Mouse (Mus musculus) monocyte, adult 2 months (primary cell): ENCODE measurements around the gene Ciart.
A peak's percentile ranks its signal among the peaks of the same experiment; 100 is the strongest.
"Not testable (repeated sequence)": the region's sequence is repeated elsewhere in the genome, so short reads cannot be mapped to it uniquely, and the experiment has no call there.

ENCODE experiments used
- DNase-seq, 2 experiments: peaks; one replicate each; pipeline ENCODE4 v3.0.0; 2022; ENCODE audit warnings: low spot score in 2 of 2, low read depth in 1 of 2

Gene Ciart

GRCm38 (mm10) chr3:95881979-95882815, at the start of gene Ciart:
Gene Ciart, minus strand, starts transcription at chr3:95882251.
- peak; percentile 81 to 83 for DNase-seq

GRCm38 (mm10) chr3:95931471-95931870, 49.4 kb upstream of the Ciart start:
- DNase-seq, result no peak

GRCm38 (mm10) chr3:95930471-95930789, 48.4 kb upstream of the Ciart start:
- no peak for DNase-seq

- peak in 1 of 2 experiments; percentile 35 for DNase-seq
These were observed 47.8 kb upstream of the Ciart start for GRCm38 (mm10) chr3:95929581-95930470.

GRCm38 (mm10) chr3:95928658-95929503, 46.8 kb upstream of the Ciart start, which contains the start of gene Anp32e:
Gene Anp32e, plus strand, starts transcription at chr3:95929246.
- DNase-seq, result peak; percentile 95 to 96

GRCm38 (mm10) chr3:95928261-95928657, 46.2 kb upstream of the Ciart start:
- DNase-seq, result no peak

- DNase-seq, result no peak
These were observed 43.0 kb upstream of the Ciart start for GRCm38 (mm10) chr3:95925087-95925486.

- no peak for DNase-seq
These were observed 42.1 kb upstream of the Ciart start for GRCm38 (mm10) chr3:95924185-95924584.

GRCm38 (mm10) chr3:95923429-95923828, 41.4 kb upstream of the Ciart start:
- DNase-seq, result not testable (repeated sequence)

- DNase-seq, result not testable (repeated sequence)
These were observed 38.5 kb upstream of the Ciart start for GRCm38 (mm10) chr3:95920532-95920931.

GRCm38 (mm10) chr3:95916760-95917159, 34.7 kb upstream of the Ciart start:
- DNase-seq, result no peak

- no peak for DNase-seq
These were observed 32.7 kb upstream of the Ciart start for GRCm38 (mm10) chr3:95914706-95915105.

GRCm38 (mm10) chr3:95907613-95908012, 25.6 kb upstream of the Ciart start:
- no peak for DNase-seq

GRCm38 (mm10) chr3:95906860-95907259, 24.8 kb upstream of the Ciart start:
- no peak for DNase-seq

GRCm38 (mm10) chr3:95905940-95906492, 24.0 kb upstream of the Ciart start:
- no peak for DNase-seq

- DNase-seq, result no peak
These were observed 23.3 kb upstream of the Ciart start for GRCm38 (mm10) chr3:95905146-95905939.

- no peak for DNase-seq
These were observed 22.5 kb upstream of the Ciart start, which contains the start of gene Car14 for GRCm38 (mm10) chr3:95904568-95904967. Gene Car14, minus strand, starts transcription at chr3:95904691.

GRCm38 (mm10) chr3:95903753-95904502, 21.9 kb upstream of the Ciart start:
- DNase-seq, result no peak

- no peak for DNase-seq
These were observed 20.6 kb upstream of the Ciart start for GRCm38 (mm10) chr3:95902643-95903042.
